Mouse (Mus musculus) MEL (cell line): ENCODE measurements around the gene Golga2. TPM values are rescaled to one million over a fixed set of nuclear protein-coding genes. Genes with fewer than 3 reads are reported as not detected.

ENCODE experiments used
- DNase-seq: peaks from one replicate; pipeline ENCODE4 v3.0.0; 2011; ENCODE audit warnings: low read depth, low spot score
- H3K27ac ChIP-seq: 2 replicates; pipeline ENCODE4 v1.5.1; 2012; ENCODE audit warnings: low read depth, mild to moderate bottlenecking, control low read depth, low read length, moderate library complexity; ENCODE audit not compliant: control insufficient read depth
- H3K27me3 ChIP-seq, 2 experiments: fragments of 150-350 bp in 1 of 2; sonication (generic) in 1 of 2; 2 replicates each; pipeline ENCODE4 v1.6.1; 2012; ENCODE audit warnings: low read length in 2 of 2, mild to moderate bottlenecking in 2 of 2, improper control_type of control experiment in 1 of 2, moderate library complexity in 1 of 2; ENCODE audit not compliant: insufficient read depth in 2 of 2, control insufficient read depth in 1 of 2
- H3K36me3 ChIP-seq, 2 experiments: 2 replicates each; pipeline ENCODE4 v1.6.1; 2012 to 2014; ENCODE audit warnings: low read length in 2 of 2, improper control_type of control experiment in 1 of 2, inconsistent platforms in 1 of 2, mild to moderate bottlenecking in 1 of 2; ENCODE audit not compliant: insufficient read depth in 2 of 2, control insufficient read depth in 1 of 2
- H3K4me1 ChIP-seq, 2 experiments: fragments of 150-350 bp in 1 of 2; sonication (generic) in 1 of 2; 2 replicates each; pipeline ENCODE4 v1.6.1; 2012; ENCODE audit warnings: low read length in 2 of 2, improper control_type of control experiment in 1 of 2, mild to moderate bottlenecking in 1 of 2; ENCODE audit not compliant: insufficient read depth in 2 of 2, control insufficient read depth in 1 of 2
- H3K4me3 ChIP-seq, 2 experiments: fragments of 150-350 bp in 1 of 2; sonication (generic) in 1 of 2; 2 replicates each; pipeline ENCODE4 v1.5.1; 2012; ENCODE audit warnings: low read depth in 2 of 2, low read length in 2 of 2, mild to moderate bottlenecking in 2 of 2, moderate library complexity in 2 of 2, control low read depth in 1 of 2, improper control_type of control experiment in 1 of 2; ENCODE audit not compliant: control insufficient read depth in 1 of 2, insufficient read depth in 1 of 2
- H3K79me2 ChIP-seq: 2 replicates; pipeline ENCODE4 v1.6.1; 2012; ENCODE audit warnings: mild to moderate bottlenecking, low read length, moderate library complexity; ENCODE audit not compliant: control insufficient read depth, poor library complexity, insufficient read depth
- H3K9ac ChIP-seq: 2 replicates; pipeline ENCODE4 v1.6.1; 2012; ENCODE audit warnings: low read depth, mild to moderate bottlenecking, control low read depth, low read length, moderate library complexity; ENCODE audit not compliant: control insufficient read depth, poor library complexity, severe bottlenecking
- H3K9me3 ChIP-seq: fragments of 150-350 bp; sonication (generic); replicated peaks from 2 replicates; pipeline ENCODE4 v1.6.1; 2012; ENCODE audit warnings: mild to moderate bottlenecking, low read length, improper control_type of control experiment, moderate library complexity; ENCODE audit not compliant: insufficient read depth
- CHD2 ChIP-seq: IDR thresholded peaks from 2 replicates; pipeline ENCODE4 v1.6.1; 2011; ENCODE audit warnings: low read length, improper control_type of control experiment
- E2F4 ChIP-seq: IDR thresholded peaks from 2 replicates; pipeline ENCODE4 v1.6.1; 2011; ENCODE audit warnings: low read depth, low read length, improper control_type of control experiment, borderline replicate concordance
- ELF1 ChIP-seq: IDR thresholded peaks from 2 replicates; pipeline ENCODE4 v1.6.1; 2014; ENCODE audit warnings: low read depth, mild to moderate bottlenecking, inconsistent platforms, low read length, improper control_type of control experiment, moderate library complexity
- EP300 ChIP-seq, 2 experiments: IDR thresholded peaks; 2 replicates each; pipeline ENCODE4 v1.6.1; 2011; ENCODE audit warnings: improper control_type of control experiment in 2 of 2, low read length in 2 of 2, low read depth in 1 of 2, mild to moderate bottlenecking in 1 of 2
- GABPA ChIP-seq: IDR thresholded peaks from 2 replicates; pipeline ENCODE4 v1.6.1; 2012; ENCODE audit warnings: low read depth, mild to moderate bottlenecking, inconsistent platforms, low read length, improper control_type of control experiment, moderate library complexity
- GATA1 ChIP-seq: IDR thresholded peaks from 2 replicates; pipeline ENCODE4 v1.6.1; 2011; ENCODE audit warnings: low read depth, low read length, improper control_type of control experiment
- HCFC1 ChIP-seq: IDR thresholded peaks from 2 replicates; pipeline ENCODE4 v1.6.1; 2012; ENCODE audit warnings: low read depth, mild to moderate bottlenecking, inconsistent platforms, low read length, improper control_type of control experiment, moderate library complexity
- JUND ChIP-seq: IDR thresholded peaks from 2 replicates; pipeline ENCODE4 v1.6.1; 2011; ENCODE audit warnings: low read depth, mild to moderate bottlenecking, improper control_type of control experiment, low read length
- MAFK ChIP-seq: IDR thresholded peaks from 2 replicates; pipeline ENCODE4 v1.6.1; 2011; ENCODE audit warnings: low read depth, mild to moderate bottlenecking, low read length, improper control_type of control experiment, borderline replicate concordance
- MAZ ChIP-seq: IDR thresholded peaks from 2 replicates; pipeline ENCODE4 v1.6.1; 2012; ENCODE audit warnings: low read depth, mild to moderate bottlenecking, inconsistent platforms, low read length, improper control_type of control experiment
- MEF2A ChIP-seq: IDR thresholded peaks from 2 replicates; pipeline ENCODE4 v1.6.1; 2014; ENCODE audit warnings: low read depth, mild to moderate bottlenecking, inconsistent platforms, low read length, improper control_type of control experiment; ENCODE audit not compliant: poor library complexity, insufficient replicate concordance, severe bottlenecking; ENCODE audit errors: extremely low read depth
- MXI1 ChIP-seq: IDR thresholded peaks from 2 replicates; pipeline ENCODE4 v1.6.1; 2011; ENCODE audit warnings: mild to moderate bottlenecking, low read depth, low read length, improper control_type of control experiment
- POLR2A ChIP-seq, 2 experiments: IDR thresholded peaks; 2 replicates each; pipeline ENCODE4 v1.6.1; 2011 to 2012; ENCODE audit warnings: low read length in 2 of 2, mild to moderate bottlenecking in 2 of 2, control low read depth in 1 of 2, improper control_type of control experiment in 1 of 2, low read depth in 1 of 2, moderate library complexity in 1 of 2; ENCODE audit not compliant: control insufficient read depth in 1 of 2, insufficient read depth in 1 of 2, poor library complexity in 1 of 2
- POLR2AphosphoS5 ChIP-seq: IDR thresholded peaks from 2 replicates; pipeline ENCODE4 v1.6.1; 2012; ENCODE audit warnings: low read depth, borderline replicate concordance, mild to moderate bottlenecking, inconsistent platforms, low read length, moderate library complexity, mixed read lengths
- RAD21 ChIP-seq: IDR thresholded peaks from 2 replicates; pipeline ENCODE4 v1.6.1; 2011; ENCODE audit warnings: mild to moderate bottlenecking, low read depth, low read length, improper control_type of control experiment
- RCOR1 ChIP-seq: IDR thresholded peaks from 2 replicates; pipeline ENCODE4 v1.6.1; 2012; ENCODE audit warnings: low read depth, mild to moderate bottlenecking, inconsistent platforms, low read length, improper control_type of control experiment
- TBP ChIP-seq: IDR thresholded peaks from 2 replicates; pipeline ENCODE4 v1.8.0; 2011; ENCODE audit warnings: low read depth, low read length, improper control_type of control experiment
- TCF12 ChIP-seq: IDR thresholded peaks from 2 replicates; pipeline ENCODE4 v1.6.1; 2014; ENCODE audit warnings: low read depth, mild to moderate bottlenecking, inconsistent platforms, low read length, improper control_type of control experiment, moderate library complexity
- UBTF ChIP-seq: IDR thresholded peaks from 2 replicates; pipeline ENCODE4 v1.6.1; 2012; ENCODE audit warnings: low read depth, mild to moderate bottlenecking, inconsistent platforms, low read length, improper control_type of control experiment, moderate library complexity, borderline replicate concordance; ENCODE audit not compliant: insufficient read depth
- USF1 ChIP-seq: IDR thresholded peaks from 2 replicates; pipeline ENCODE4 v1.6.1; 2014; ENCODE audit warnings: low read depth, mild to moderate bottlenecking, inconsistent platforms, low read length, improper control_type of control experiment, moderate library complexity
- USF2 ChIP-seq, 2 experiments: IDR thresholded peaks; 2 replicates each; pipeline ENCODE4 v1.6.1; 2011 to 2012; ENCODE audit warnings: improper control_type of control experiment in 2 of 2, low read length in 2 of 2, borderline replicate concordance in 1 of 2, inconsistent platforms in 1 of 2, low read depth in 1 of 2, mild to moderate bottlenecking in 1 of 2; ENCODE audit not compliant: insufficient read depth in 1 of 2
- ZC3H11A ChIP-seq: IDR thresholded peaks from 2 replicates; pipeline ENCODE4 v1.6.1; 2012; ENCODE audit warnings: low read depth, mild to moderate bottlenecking, inconsistent platforms, low read length, improper control_type of control experiment
- polyA plus RNA-seq, 2 experiments: library from polyadenylated mRNA; stranded (reverse) in 1 of 2; unstranded in 1 of 2; fragments of >175 nt in 1 of 2; fragments of >200 nt in 1 of 2; gene quantifications; 2 replicates each; pipeline versions ENCODE4 v1.2.1 to v1.2.4; 2012; ENCODE audit warnings: low replicate concordance in 2 of 2, low read depth in 1 of 2; ENCODE audit not compliant: insufficient read length in 2 of 2, insufficient read depth in 1 of 2, missing spikeins in 1 of 2
- total RNA-seq: library from RNA; depleted of rRNA; stranded (reverse); fragments of 300-350 nt; gene quantifications from 2 replicates; pipeline ENCODE4 v1.2.3, GENCODE M21; 2012

Golga2 gene
- total and polyA plus RNA-seq, 3 experiments, result 20.3 to 38.6 TPM; not detected in 1

DNA sequence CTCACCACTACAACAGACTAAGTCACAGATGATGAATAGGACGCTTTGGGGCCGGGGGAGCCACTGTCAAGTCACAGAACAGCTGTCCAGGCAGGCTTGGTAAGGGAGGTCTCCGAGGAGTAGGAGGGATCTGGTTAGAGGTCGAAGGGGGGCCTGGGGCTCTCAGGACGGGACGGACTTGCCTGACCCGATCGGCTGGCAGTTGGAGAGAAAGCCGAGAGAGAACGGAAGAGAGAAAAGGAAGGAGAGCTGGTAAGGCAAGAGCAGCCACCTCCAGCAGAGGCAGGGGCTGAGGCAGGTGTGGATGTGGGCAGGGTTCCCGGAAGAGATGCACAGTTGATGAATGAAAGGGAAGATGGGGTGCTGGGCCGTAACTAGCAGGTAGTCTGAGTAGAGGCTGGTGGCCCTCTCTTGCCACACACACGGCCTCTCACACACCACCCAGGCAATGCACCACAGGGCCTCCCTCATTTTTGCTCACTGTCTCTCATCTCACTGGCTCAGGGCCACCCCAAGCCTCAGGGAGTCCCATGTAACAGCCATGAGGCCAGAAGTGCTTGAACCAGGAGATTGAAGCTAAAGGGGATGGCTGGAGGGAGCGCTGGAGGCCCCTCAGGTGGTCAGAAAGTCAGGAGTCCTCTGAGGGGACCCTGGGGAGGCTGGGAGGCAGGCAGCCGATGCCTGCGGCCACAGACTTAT, 21.8 kb downstream of the Golga2 start:
- Histone ChIP-seq H3K27me3 (no peaks in the 10 kb centered on the region), H3K9ac (no peak overlapping the region), H3K4me3 (no peak overlapping the region), H3K4me1 (peaks cover 2 to 3% of the 10 kb centered on the region in 2 experiments; a peak in 2 of 4 replicates), H3K9me3 (no peaks in the 10 kb centered on the region), H3K79me2 (no peaks in the 10 kb centered on the region), H3K27ac (no peak overlapping the region), H3K36me3 (no peaks in the 10 kb centered on the region)
- no peak for TF ChIP-seq RCOR1
- no peak for TF ChIP-seq MAZ
- TF ChIP-seq E2F4, result no peak
- TF ChIP-seq ZC3H11A, result no peak
- TF ChIP-seq TCF12, result no peak
- TF ChIP-seq USF1, result no peak
- no peak for TF ChIP-seq JUND
- TF ChIP-seq GATA1, result no peak
- TF ChIP-seq MXI1, result no peak
- no peak for TF ChIP-seq USF2 (IDR thresholded peaks at IDR 0.05; ENCODE audit: borderline replicate concordance in 1 of 2, insufficient read depth in 1 of 2, low read depth in 1 of 2, low read length in 2 of 2)
- TF ChIP-seq ELF1, result no peak
- TF ChIP-seq MEF2A, result no peak
- TF ChIP-seq POLR2A (IDR thresholded peaks at IDR 0.05; ENCODE audit: control insufficient read depth in 1 of 2, insufficient read depth in 1 of 2, low read depth in 1 of 2, low read length in 2 of 2, poor library complexity in 1 of 2), result no peak
- no peak for TF ChIP-seq MAFK
- DNase-seq, result no peak

GRCm38 (mm10) chr2:32310096-32310845, 23.1 kb downstream of the Golga2 start:
- TF ChIP-seq TBP (no peak), UBTF (no peak), ELF1 (no peak), GABPA (no peak), RAD21 (no peak), ZC3H11A (no peak), CHD2 (no peak), POLR2AphosphoS5 (no peak), EP300 (IDR thresholded peaks at IDR 0.05; ENCODE audit: low read depth in 1 of 2, low read length in 2 of 2) (no peak), MEF2A (no peak), HCFC1 (no peak)
- peaks cover 2 to 3% of the 10 kb centered on the region in 2 experiments; a peak in 2 of 4 replicates for H3K4me1 ChIP-seq
- H3K27me3 ChIP-seq, result no peaks in the 10 kb centered on the region
- H3K9ac ChIP-seq, result no peak overlapping the region
- no peaks in the 10 kb centered on the region for H3K36me3 ChIP-seq
- no peaks in the 10 kb centered on the region for H3K9me3 ChIP-seq
- no peak overlapping the region for H3K27ac ChIP-seq
- DNase-seq, result no peak
- H3K79me2 ChIP-seq, result no peaks in the 10 kb centered on the region
- H3K4me3 ChIP-seq, result no peak overlapping the region
